10 mouse cellular contexts compared by ENCODE assay signal in genomic region chr2:79309454-79310118, GRCm38 (mm10). TPM values are rescaled to one million over a fixed set of nuclear protein-coding genes. Genes with fewer than 3 reads are reported as not detected.
DNase-seq lines count a peak whose midpoint lies in the region; ATAC-seq and TF ChIP-seq lines count a peak whose summit lies in the region.
"Had no signal": no experiment of that assay in that cellular context is flagged by ENCODE, and none has a peak within 500 bp of the region (broad histone marks: within the 10 kb centered on the region; RNA-seq: fewer than 3 reads in every experiment).

No protein-coding gene starts in this region.

- no peak overlapping the region for H3K27ac ChIP-seq in hindbrain, embryonic 14.5 days
- H3K27ac ChIP-seq in hindbrain, embryonic 10.5 days: no peak overlapping the region
- H3K27ac ChIP-seq in cerebellum, adult 2 months (ENCODE audit: insufficient read depth, low read length): peak overlapping the region; percentile 65
- H3K27ac ChIP-seq in thymus, adult 2 months (ENCODE audit: control insufficient read depth, insufficient read depth, low read length): no peak overlapping the region

- peak overlapping the region; percentile 27; the same call in 1 of the 2 replicates for H3K4me2 ChIP-seq in hindbrain, embryonic 14.5 days (replicated peaks)

- no peaks in the 10 kb centered on the region for H3K27me3 ChIP-seq in hindbrain, embryonic 14.5 days (ENCODE audit: control insufficient read depth, insufficient read depth, low read length)
- no peaks in the 10 kb centered on the region for H3K27me3 ChIP-seq in hindbrain, embryonic 10.5 days (ENCODE audit: insufficient read depth, poor library complexity, severe bottlenecking)
- no peaks in the 10 kb centered on the region for H3K27me3 ChIP-seq in cerebellum, adult 2 months (ENCODE audit: control insufficient read depth, insufficient read depth, low read length)
- no peaks in the 10 kb centered on the region for H3K27me3 ChIP-seq in thymus, adult 2 months (ENCODE audit: control insufficient read depth, insufficient read depth, low read length)

- H3K9me3 ChIP-seq in hindbrain, embryonic 14.5 days (ENCODE audit: control insufficient read depth, low read length): no peaks in the 10 kb centered on the region
- H3K9me3 ChIP-seq in hindbrain, embryonic 10.5 days: no peaks in the 10 kb centered on the region

- WGBS in hindbrain, embryonic 14.5 days: 77% methylated on average over 13 of the region's 13 CpGs
- WGBS in hindbrain, embryonic 10.5 days: 95% methylated on average over 13 of the region's 13 CpGs
- 18% methylated on average over 13 of the region's 13 CpGs for WGBS in cerebellum, adult 2 months
- 95% methylated on average over 13 of the region's 13 CpGs for WGBS in thymus, adult 2 months

- no peak overlapping the region for H3K9ac ChIP-seq in hindbrain, embryonic 14.5 days

- H3K36me3 ChIP-seq in hindbrain, embryonic 14.5 days (replicated peaks; ENCODE audit: control insufficient read depth, insufficient read depth): no peaks in the 10 kb centered on the region
- no peaks in the 10 kb centered on the region for H3K36me3 ChIP-seq in hindbrain, embryonic 10.5 days
- H3K36me3 ChIP-seq in thymus, adult 2 months (ENCODE audit: control insufficient read depth, insufficient read depth, low read length): peaks cover 72% of the 10 kb centered on the region

- H3K4me3 ChIP-seq in hindbrain, embryonic 14.5 days (replicated peaks; ENCODE audit: low read length): no peak overlapping the region
- no peak overlapping the region for H3K4me3 ChIP-seq in hindbrain, embryonic 10.5 days
- H3K4me3 ChIP-seq in cerebellum, adult 2 months (replicated peaks; ENCODE audit: insufficient read depth, low read depth, low read length): peak overlapping the region; percentile 45
- no peak overlapping the region for H3K4me3 ChIP-seq in thymus, adult 2 months (ENCODE audit: control insufficient read depth, insufficient read depth, low read length)

- peak; percentile 49 for DNase-seq in hindbrain, embryonic 14.5 days (ENCODE audit: low spot score)
- DNase-seq in hindbrain, embryonic 10.5 days (ENCODE audit: low spot score): no peak
- DNase-seq in brain, adult 2 months (ENCODE audit: low read depth, low spot score): peak; percentile 92
- DNase-seq in cerebellum, adult 2 months: peak; percentile 73 to 89
- peak; percentile 14 to 47 for DNase-seq in left cerebral cortex, adult 9 months (ENCODE audit: low spot score in 2 of 2)
- DNase-seq in urinary bladder, postnatal 36 days (ENCODE audit: low spot score in 2 of 2): no peak
- no peak for DNase-seq in heart, adult 8-10 months (ENCODE audit: low spot score)
- DNase-seq in thymus, adult 2 months: no peak
- DNase-seq: heart, adult 18-20 months; lung, adult 18-20 months had no signal

- no peak for TF ChIP-seq CTCF in cerebellum, adult 2 months (IDR thresholded peaks at IDR 0.05; ENCODE audit: borderline replicate concordance, insufficient read depth, low read depth, low read length)
- TF ChIP-seq CTCF in thymus, adult 2 months (IDR thresholded peaks at IDR 0.05; ENCODE audit: borderline replicate concordance, control insufficient read depth, extremely low read depth, insufficient read depth, low read length, poor library complexity): no peak

- TF ChIP-seq POLR2A in cerebellum, adult 2 months (IDR thresholded peaks at IDR 0.05; ENCODE audit: borderline replicate concordance, insufficient read depth, low read length): no peak
- no peak for TF ChIP-seq POLR2A in thymus, adult 2 months (IDR thresholded peaks at IDR 0.05; ENCODE audit: control insufficient read depth, extremely low read depth, insufficient read depth, low read length, poor library complexity)

- no peaks in the 10 kb centered on the region for H3K4me1 ChIP-seq in hindbrain, embryonic 14.5 days (replicated peaks; ENCODE audit: control insufficient read depth, insufficient read depth, low read length)
- H3K4me1 ChIP-seq in hindbrain, embryonic 10.5 days (replicated peaks): no peaks in the 10 kb centered on the region
- H3K4me1 ChIP-seq in cerebellum, adult 2 months (ENCODE audit: control insufficient read depth, insufficient read depth, low read length): peaks cover 3% of the 10 kb centered on the region; the same call in 1 of the 2 replicates
- H3K4me1 ChIP-seq in thymus, adult 2 months (replicated peaks; ENCODE audit: control insufficient read depth, insufficient read depth, low read length): no peaks in the 10 kb centered on the region

- no peak for ATAC-seq in hindbrain, embryonic 14.5 days (ENCODE audit: low FRiP score)

RNA-seq across cellular contexts. Expression of gene Itga4, which starts 54.4 kb away (rescaled TPM):
- 2.9 and 4.3 TPM in 2 replicates for polyA plus RNA-seq in hindbrain, embryonic 14.5 days (2014; fragmentation: Nextera tagmentation; extraction: Ambion mirVana)
- 5.7 and 9.7 TPM in 2 replicates for polyA plus RNA-seq in hindbrain, embryonic 10.5 days (2016; fragmentation: Nextera tagmentation; extraction: Ambion mirVana)
- polyA plus RNA-seq in cerebellum, adult 2 months (2012; rRNA removed): 1.7 and 1.8 TPM in 2 replicates
- 1 to 10 TPM; 1.1 to 2.7 (median 1.3) TPM for total RNA-seq in heart, adult 8-10 months (2022)
- polyA plus RNA-seq in thymus, adult 2 months (2012; rRNA removed): 26.2 and 27.5 TPM in 2 replicates

Comparison
In these comparisons a context has a peak if more than half of its experiments do, and no peak if none do; other contexts are left out.
1. DNase-seq: peak in hindbrain, embryonic 14.5 days (single experiment), brain, adult 2 months (single experiment), cerebellum, adult 2 months (2 of 2) and left cerebral cortex, adult 9 months (2 of 2); none in hindbrain, embryonic 10.5 days (single experiment), urinary bladder, postnatal 36 days (0 of 2), heart, adult 8-10 months (single experiment) and thymus, adult 2 months (single experiment).